Mouse (Mus musculus) embryonic facial prominence, embryonic 11.5 days (tissue): ENCODE results near the gene Zc3h18. TPM values are rescaled to one million over a fixed set of nuclear protein-coding genes. Genes with fewer than 3 reads are reported as not detected.

Source experiments
- ATAC-seq: fragments of 200-750 bp; cut with Nextera tagmentation; replicated peaks from 2 replicates; pipeline ENCODE4 v1.8.0; 2017; ENCODE audit warnings: low read depth; ENCODE audit not compliant: insufficient number of reproducible peaks, low FRiP score, low TSS enrichment
- DNase-seq: peaks from one replicate; pipeline ENCODE4 v3.0.0-alpha.2; 2015; ENCODE audit warnings: low spot score
- H3K27ac ChIP-seq: fragments of 300-500 bp; sonication (generic); replicated peaks from 2 replicates; pipeline ENCODE4 v1.5.1; 2014; ENCODE audit warnings: mild to moderate bottlenecking, low read depth, low read length, control low read depth
- H3K27me3 ChIP-seq: fragments of 300-500 bp; sonication (generic); 2 replicates; pipeline ENCODE4 v1.6.1; 2014; ENCODE audit warnings: mild to moderate bottlenecking, low read length, moderate library complexity, mixed read lengths; ENCODE audit not compliant: control insufficient read depth, insufficient read depth
- H3K36me3 ChIP-seq: fragments of 300-500 bp; sonication (generic); replicated peaks from 2 replicates; pipeline ENCODE4 v1.6.1; 2014; ENCODE audit warnings: low read depth, mild to moderate bottlenecking, low read length, moderate library complexity, mixed read lengths; ENCODE audit not compliant: control insufficient read depth, insufficient read depth
- H3K4me1 ChIP-seq: fragments of 300-500 bp; sonication (generic); 2 replicates; pipeline ENCODE4 v1.6.1; 2014; ENCODE audit warnings: low read length, mixed read lengths; ENCODE audit not compliant: control insufficient read depth, insufficient read depth
- H3K4me2 ChIP-seq: fragments of 300-500 bp; sonication (generic); 2 replicates; pipeline ENCODE4 v1.6.1; 2014; ENCODE audit warnings: low read depth, mild to moderate bottlenecking, control low read depth, low read length, moderate library complexity
- H3K4me3 ChIP-seq: fragments of 300-500 bp; sonication (generic); 2 replicates; pipeline ENCODE4 v1.5.1; 2014; ENCODE audit warnings: low read depth, low read length, control low read depth
- H3K9ac ChIP-seq: fragments of 300-500 bp; sonication (generic); replicated peaks from 2 replicates; pipeline ENCODE4 v1.6.1; 2014; ENCODE audit warnings: mild to moderate bottlenecking, control low read depth, low read length
- H3K9me3 ChIP-seq: fragments of 300-500 bp; sonication (generic); replicated peaks from 2 replicates; pipeline ENCODE4 v1.6.1; 2016; ENCODE audit warnings: mild to moderate bottlenecking, low read length, inconsistent platforms, mixed read lengths; ENCODE audit not compliant: control insufficient read depth
- WGBS: fragments of 180-500 bp; shearing (Covaris S2); extraction: QIAGEN DNeasy Blood & Tissue Kit; methylation state at CpG from one replicate; pipeline ENCODE4 v1.1.7; 2014; 5-methylcytosine and 5-hydroxymethylcytosine counted together
- polyA plus RNA-seq: library from polyadenylated mRNA; unstranded; fragments of >200 nt; fragmentation: Nextera tagmentation; extraction: Ambion mirVana; gene quantifications from 2 replicates; pipeline ENCODE4 v1.2.1, GENCODE M21; 2014

Gene Zc3h18
- polyA plus RNA-seq, 1 experiment from 2014 or later: 40.1 TPM

GRCm38 (mm10) chr8:122437708-122438331 lies 61.4 kb downstream of the Zc3h18 start:
- H3K4me2 ChIP-seq: no peak overlapping the region
- no peaks in the 10 kb centered on the region for H3K4me1 ChIP-seq
- no peaks in the 10 kb centered on the region for H3K27me3 ChIP-seq
- 90% methylated on average over 13 of the region's 13 CpGs for WGBS
- H3K27ac ChIP-seq: no peak overlapping the region
- no peak overlapping the region for H3K4me3 ChIP-seq
- no peak overlapping the region for H3K9ac ChIP-seq
- H3K36me3 ChIP-seq: peaks cover 3% of the 10 kb centered on the region
- no peaks in the 10 kb centered on the region for H3K9me3 ChIP-seq
- DNase-seq (no peak), ATAC-seq (no peak)

GRCm38 (mm10) chr8:122439336-122439735 lies 62.9 kb downstream of the Zc3h18 start:
- no peak for DNase-seq
- Histone ChIP-seq H3K4me1 (no peaks in the 10 kb centered on the region), H3K9me3 (no peaks in the 10 kb centered on the region), H3K4me3 (no peak overlapping the region), H3K27me3 (no peaks in the 10 kb centered on the region), H3K4me2 (no peak overlapping the region), H3K27ac (no peak overlapping the region), H3K36me3 (peaks cover 3% of the 10 kb centered on the region), H3K9ac (no peak overlapping the region)
- no peak for ATAC-seq
- WGBS: 92% methylated on average over 16 of the region's 16 CpGs

GRCm38 (mm10) chr8:122441326-122441725 lies 64.9 kb downstream of the Zc3h18 start:
- DNase-seq: no peak
- Histone ChIP-seq H3K4me3 (no peak overlapping the region), H3K4me1 (no peaks in the 10 kb centered on the region), H3K36me3 (peaks cover under 1% of the 10 kb centered on the region; the same call in 1 of the 2 replicates), H3K4me2 (no peak overlapping the region), H3K9ac (no peak overlapping the region), H3K27me3 (no peaks in the 10 kb centered on the region), H3K9me3 (no peaks in the 10 kb centered on the region), H3K27ac (no peak overlapping the region)
- no peak for ATAC-seq
- WGBS: 76% methylated on average over 1 of the region's 1 CpGs

GRCm38 (mm10) chr8:122442356-122442755 lies 65.9 kb downstream of the Zc3h18 start:
- Histone ChIP-seq H3K4me3 (peak overlapping the region; percentile 69), H3K4me1 (no peaks in the 10 kb centered on the region), H3K9me3 (no peaks in the 10 kb centered on the region), H3K27me3 (no peaks in the 10 kb centered on the region), H3K4me2 (peak overlapping the region; percentile 93), H3K36me3 (no peaks in the 10 kb centered on the region), H3K27ac (0 out of 2 replicates have a peak overlapping the region, but pooled peaks have one; percentile 61), H3K9ac (peak overlapping the region; percentile 59)
- ATAC-seq (no peak), DNase-seq (no peak)
- WGBS: 32% methylated on average over 7 of the region's 7 CpGs

GRCm38 (mm10) chr8:122442781-122443180 lies 66.4 kb downstream of the Zc3h18 start:
- H3K9me3 ChIP-seq: no peaks in the 10 kb centered on the region
- peak overlapping the region; percentile 69 for H3K4me3 ChIP-seq
- no peaks in the 10 kb centered on the region for H3K27me3 ChIP-seq
- H3K36me3 ChIP-seq: no peaks in the 10 kb centered on the region
- WGBS: 2% methylated on average over 12 of the region's 12 CpGs
- H3K27ac ChIP-seq: peak overlapping the region; percentile 61; the same call in 1 of the 2 replicates
- H3K4me1 ChIP-seq: no peaks in the 10 kb centered on the region
- DNase-seq (no peak), ATAC-seq (peak; percentile 8; the same call in 1 of the 2 replicates)
- H3K9ac ChIP-seq: peak overlapping the region; percentile 59
- H3K4me2 ChIP-seq: peak overlapping the region; percentile 93

- H3K4me1 ChIP-seq: no peaks in the 10 kb centered on the region
- H3K9ac ChIP-seq: peak within 1 kb of the TSS; percentile 87
- DNase-seq (peak; percentile 99), ATAC-seq (peak; percentile 96)
- no peaks in the 10 kb centered on the region for H3K36me3 ChIP-seq
- peak within 1 kb of the TSS; percentile 93 for H3K4me2 ChIP-seq
- peak within 1 kb of the TSS; percentile 69 for H3K4me3 ChIP-seq
- WGBS: under 1% methylated on average over 47 of the region's 47 CpGs
- no peaks in the 10 kb centered on the region for H3K27me3 ChIP-seq
- peak within 1 kb of the TSS; percentile 79 for H3K27ac ChIP-seq
- no peaks in the 10 kb centered on the region for H3K9me3 ChIP-seq
These were observed 67.0 kb downstream of the Zc3h18 start, which contains the start of gene Mvd for GRCm38 (mm10) chr8:122443262-122444006. Mvd (minus strand) TSS chr8:122443422.

- no peaks in the 10 kb centered on the region for H3K36me3 ChIP-seq
- peak overlapping the region; percentile 69 for H3K4me3 ChIP-seq
- no peaks in the 10 kb centered on the region for H3K9me3 ChIP-seq
- peak overlapping the region; percentile 71 for H3K4me2 ChIP-seq
- H3K4me1 ChIP-seq: no peaks in the 10 kb centered on the region
- H3K27ac ChIP-seq: peak overlapping the region; percentile 79
- peak overlapping the region; percentile 87 for H3K9ac ChIP-seq
- no peaks in the 10 kb centered on the region for H3K27me3 ChIP-seq
- DNase-seq: peak; percentile 75
- WGBS: 25% methylated on average over 19 of the region's 19 CpGs
- peak; percentile 18; the same call in 1 of the 2 replicates for ATAC-seq
These were observed 67.8 kb downstream of the Zc3h18 start for GRCm38 (mm10) chr8:122444058-122444748.
